Mouse (Mus musculus) heart, adult 18-20 months (tissue): ENCODE data around the gene Adpgk. TPM values are rescaled to one million over a fixed set of nuclear protein-coding genes. Genes with fewer than 3 reads are reported as not detected.
"Not testable (repeated sequence)": the region's sequence is repeated elsewhere in the genome, so short reads cannot be mapped to it uniquely, and the experiment has no call there.

Experiments used
- DNase-seq, 2 experiments: peaks; one replicate each; pipeline ENCODE4 v3.0.0; 2021 to 2022; ENCODE audit warnings: mixed read lengths in 1 of 2
- total RNA-seq, 2 experiments: library from RNA; stranded (reverse); gene quantifications; 2 replicates each; pipeline ENCODE4 v1.2.3; 2021

Adpgk gene
- total RNA-seq, 2 experiments from 2014 or later, result 8.4 to 8.5 TPM

DNA sequence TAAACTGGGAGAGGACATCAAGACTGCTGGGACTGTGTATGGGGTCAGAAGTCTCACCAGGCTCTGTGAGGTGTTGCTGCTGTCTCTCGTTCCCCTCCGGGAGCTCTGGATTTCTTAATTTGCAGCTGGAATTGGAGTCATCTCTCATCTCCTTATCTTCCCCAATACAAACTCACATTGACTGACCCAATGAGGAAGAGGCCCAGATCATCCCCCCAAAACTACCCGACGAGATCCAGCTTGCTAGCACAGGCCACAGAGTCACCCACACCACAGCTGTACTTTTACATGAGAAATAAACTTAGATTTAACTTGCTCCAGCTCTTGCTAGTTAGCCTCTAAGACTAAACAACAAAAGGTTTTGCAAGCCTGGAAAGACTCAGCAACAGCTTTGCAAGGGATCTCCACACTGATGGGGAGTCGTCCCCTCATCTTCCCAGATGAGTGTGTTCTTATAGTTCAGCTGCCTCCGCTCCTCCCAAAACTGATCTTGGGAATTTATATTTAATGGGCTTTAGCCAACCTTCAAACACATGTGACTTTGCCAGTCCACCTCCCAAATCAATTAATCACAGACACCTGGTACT lies 1.7 kb upstream of the Adpgk start:
- DNase-seq, result no peak

- DNase-seq, result no peak
These were observed 532 bp downstream of the Adpgk start for GRCm38 (mm10) chr9:59291688-59292492.

GRCm38 (mm10) chr9:59292493-59292875 lies 1.1 kb downstream of the Adpgk start:
- DNase-seq, result no peak

DNA sequence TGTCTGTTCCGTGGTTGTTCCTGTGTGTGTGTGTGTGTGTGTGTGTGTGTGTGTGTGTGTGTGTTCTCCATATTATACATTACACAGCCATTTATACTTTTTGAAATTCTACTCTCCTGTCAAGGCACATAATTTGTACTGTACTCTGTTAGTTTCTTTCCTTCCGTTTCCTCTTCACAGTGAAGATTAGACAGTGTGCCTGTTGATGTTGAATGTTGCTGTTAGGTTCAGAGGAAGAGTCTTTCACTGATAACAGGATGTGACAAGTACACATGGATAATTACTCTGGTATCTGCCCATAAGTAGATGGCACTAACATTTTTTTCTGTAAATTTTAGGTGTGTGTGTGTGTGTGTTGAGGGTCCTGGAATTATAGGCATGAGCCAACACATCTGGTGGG lies 5.1 kb downstream of the Adpgk start:
- DNase-seq, result no peak

DNA sequence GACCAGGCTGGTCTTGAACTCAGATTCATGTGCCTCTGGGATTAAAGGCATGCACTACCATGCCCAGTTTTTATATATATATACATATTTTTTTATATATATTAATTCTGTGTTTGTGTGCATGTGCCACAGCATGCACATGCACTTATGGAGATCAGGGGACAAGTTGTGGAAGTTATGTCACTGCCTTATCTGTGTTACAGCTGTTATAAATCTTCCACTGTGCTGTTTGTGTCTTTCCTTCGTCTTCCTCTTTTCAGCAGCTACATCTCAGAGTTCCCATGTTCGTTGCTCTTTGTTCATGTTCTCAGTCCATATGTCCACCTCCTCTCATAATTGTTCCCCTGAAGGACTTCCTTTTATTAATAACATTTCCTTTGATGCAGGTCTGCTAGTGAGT lies 16.5 kb downstream of the Adpgk start:
- DNase-seq, result no peak

DNA sequence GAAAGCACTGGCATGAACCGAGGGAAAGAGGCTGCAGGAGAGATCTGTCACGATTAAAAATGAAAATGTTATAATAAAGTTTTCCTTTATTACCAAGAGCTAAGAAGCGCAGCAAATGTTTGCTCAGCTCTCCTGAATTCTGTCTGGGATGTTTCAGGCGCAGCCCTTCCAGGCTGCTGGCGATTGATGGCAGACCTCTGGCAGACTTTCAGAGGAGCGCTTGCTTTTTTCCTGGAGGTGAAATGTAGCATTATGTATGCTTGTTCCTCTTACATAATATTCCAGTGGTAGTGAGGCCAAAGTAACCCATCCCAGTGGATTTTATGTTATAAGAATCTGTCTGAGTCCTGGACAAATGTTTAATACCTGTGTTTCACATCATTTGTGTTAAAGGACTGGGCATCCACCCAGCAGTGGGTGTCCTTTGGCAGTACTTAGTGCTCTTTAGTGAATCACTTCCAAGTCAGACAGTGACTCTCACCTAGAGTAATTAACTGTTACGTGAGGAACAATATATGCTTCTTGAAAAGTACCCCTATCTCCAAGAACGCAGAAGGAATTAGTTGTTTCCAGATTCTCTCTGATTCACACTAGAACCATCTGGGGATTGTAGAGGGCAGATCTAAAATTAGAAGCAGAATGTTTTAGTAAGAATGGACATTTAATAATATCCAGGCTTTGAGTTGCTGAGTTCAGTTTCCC lies 19.4 kb downstream of the Adpgk start:
- no peak for DNase-seq

DNA sequence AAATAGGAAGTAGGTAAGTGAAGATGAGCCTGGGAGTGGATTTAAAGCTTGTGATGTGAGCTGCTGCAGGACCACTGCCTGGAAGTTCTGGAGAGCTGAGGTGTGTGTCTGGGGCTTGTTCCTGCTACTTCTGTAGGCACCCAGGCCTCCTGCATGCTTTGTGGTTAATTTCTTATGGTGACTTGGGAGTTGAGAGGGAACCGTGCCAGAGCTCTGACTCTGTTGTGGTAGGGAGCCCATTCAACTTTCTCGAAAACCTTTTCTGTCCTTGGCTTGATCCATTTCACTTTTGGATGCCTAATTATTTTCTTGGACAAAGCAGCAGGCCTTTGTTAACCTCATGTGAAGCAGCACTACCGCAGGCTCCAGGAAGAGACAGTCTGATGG lies 19.9 kb downstream of the Adpgk start:
- no peak for DNase-seq

DNA sequence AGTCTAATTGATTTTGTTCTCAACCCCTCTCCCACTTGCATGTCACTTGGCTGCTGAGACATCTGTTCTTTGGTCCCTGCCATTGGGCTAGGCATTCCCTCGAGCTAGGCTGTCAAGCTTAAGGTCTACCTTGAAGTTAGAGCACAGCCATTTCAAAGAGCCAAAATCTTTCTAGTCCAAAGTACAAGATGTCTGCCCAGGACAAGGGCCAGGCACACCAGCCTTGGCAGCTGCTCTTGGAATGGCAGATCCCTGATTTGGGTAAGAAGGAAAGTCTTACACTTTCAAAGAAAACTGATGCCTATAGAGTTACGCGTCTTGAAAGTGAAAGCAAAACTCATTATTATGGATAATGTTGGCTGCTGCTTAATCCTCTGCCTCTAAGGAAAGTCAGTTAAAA lies 24.8 kb downstream of the Adpgk start:
- DNase-seq, result no peak

DNA sequence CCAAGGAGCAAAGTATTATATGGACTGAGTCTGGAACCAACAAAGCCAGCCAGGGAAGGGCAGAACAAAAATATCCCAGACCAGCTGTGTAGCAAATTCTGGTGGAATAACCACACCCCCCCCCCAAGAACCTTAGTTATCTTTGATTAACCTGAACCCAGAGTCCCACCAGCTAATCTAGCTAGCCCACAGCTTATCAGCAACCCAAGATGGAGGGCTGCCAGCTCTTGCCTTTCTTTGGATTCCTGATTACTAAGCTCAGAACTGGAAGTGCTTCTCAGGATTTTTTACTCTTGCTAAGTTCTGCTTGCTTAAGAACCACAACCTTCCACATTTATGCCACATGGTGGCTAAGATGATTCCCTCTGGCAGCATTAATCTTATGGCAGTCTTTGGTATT lies 33.0 kb downstream of the Adpgk start:
- DNase-seq, result peak; percentile 29 to 37

GRCm38 (mm10) chr9:59330055-59330454 lies 38.7 kb downstream of the Adpgk start:
- DNase-seq, result no peak

DNA sequence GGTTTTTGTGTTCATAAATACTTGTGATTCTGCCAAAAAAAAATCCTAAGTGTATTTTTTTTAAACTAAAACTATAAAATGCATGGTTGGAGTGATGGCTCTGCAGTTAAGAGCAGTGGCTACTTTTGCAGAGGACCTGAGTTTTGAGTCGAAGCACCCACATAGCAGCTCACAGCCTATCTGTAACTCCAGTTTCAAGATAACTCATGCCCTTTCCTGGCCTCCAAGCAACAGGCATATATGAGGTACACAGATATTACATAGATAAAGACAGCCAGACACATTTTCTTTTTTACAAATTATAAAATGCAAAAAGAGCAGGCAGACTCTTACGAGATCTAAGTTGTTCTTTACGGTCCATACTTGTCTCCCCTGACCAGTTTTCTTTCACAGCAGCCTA lies 45.2 kb downstream of the Adpgk start:
- DNase-seq, result no peak

- no peak for DNase-seq
These were observed 46.5 kb downstream of the Adpgk start for GRCm38 (mm10) chr9:59337889-59338288.

GRCm38 (mm10) chr9:59338411-59338810 lies 47.1 kb downstream of the Adpgk start:
- no peak for DNase-seq

DNA sequence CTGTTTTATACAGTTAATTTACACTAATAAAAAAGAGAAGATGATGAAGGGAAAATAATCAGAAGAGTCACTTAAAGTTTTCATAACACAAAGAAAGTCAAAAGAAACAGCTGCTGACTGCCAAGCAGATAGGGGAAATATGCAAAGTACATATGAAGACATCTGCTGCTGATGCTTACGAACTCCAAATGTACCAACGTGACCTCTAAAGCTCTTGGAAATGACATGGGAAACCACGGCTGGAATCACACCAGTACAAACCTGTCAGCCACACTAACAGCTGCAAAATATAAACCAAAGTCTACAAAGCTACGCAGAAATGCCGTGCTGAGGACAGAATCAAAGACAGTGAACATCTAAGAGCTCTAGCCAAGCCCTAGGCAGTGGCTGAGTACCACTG lies 47.7 kb downstream of the Adpgk start:
- no peak for DNase-seq

- peak; percentile 10 to 33 for DNase-seq
These were observed 48.6 kb downstream of the Adpgk start for GRCm38 (mm10) chr9:59340002-59340401.

DNA sequence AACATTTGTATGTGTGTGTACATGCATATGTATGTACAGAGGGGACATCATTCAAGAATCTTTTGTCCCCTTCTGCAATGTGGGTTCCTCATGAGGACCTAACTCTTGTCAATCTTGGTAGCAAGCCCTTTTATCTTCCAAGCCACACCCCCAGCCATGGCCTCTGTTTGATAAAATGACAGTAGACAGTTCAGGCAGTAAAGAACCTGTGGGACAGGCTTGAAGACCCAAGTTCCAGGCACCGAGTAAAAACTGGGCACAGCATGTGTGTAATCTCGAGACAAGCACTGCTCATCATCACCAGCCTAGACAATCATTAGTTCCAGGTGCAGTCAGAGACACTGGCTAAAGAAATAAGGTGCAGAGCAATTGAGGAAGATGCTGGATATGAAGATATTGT lies 54.8 kb downstream of the Adpgk start:
- DNase-seq, result no peak

- DNase-seq, result no peak
These were observed 61.4 kb downstream of the Adpgk start for GRCm38 (mm10) chr9:59352586-59353252.

- DNase-seq, result peak; percentile 96
These were observed 61.9 kb downstream of the Adpgk start, which contains the start of gene Bbs4 for GRCm38 (mm10) chr9:59353253-59353639. TSS of gene Bbs4 (minus strand) at chr9:59353508.

DNA sequence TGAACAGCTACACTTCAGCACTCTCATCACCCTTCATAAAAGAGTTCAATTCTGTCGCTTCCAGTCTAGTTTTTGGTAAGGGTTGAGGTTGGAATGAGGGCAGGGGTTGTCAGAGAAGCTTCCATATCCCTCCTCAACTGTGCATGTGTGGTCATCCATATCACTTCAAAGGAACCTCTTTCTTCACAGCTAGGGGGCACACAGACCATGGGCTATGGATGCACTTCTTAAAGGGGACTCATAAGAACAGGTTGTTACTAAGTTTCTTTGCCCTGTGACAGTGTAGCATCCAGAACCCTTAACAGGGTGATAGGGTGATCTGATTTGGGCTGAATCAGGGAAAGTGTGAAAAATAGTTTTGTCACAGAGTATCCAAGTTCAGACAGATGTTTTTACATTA lies 66.7 kb downstream of the Adpgk start:
- DNase-seq, result not testable (repeated sequence)

GRCm38 (mm10) chr9:59360487-59360886 lies 69.1 kb downstream of the Adpgk start:
- DNase-seq, result not testable (repeated sequence)

- DNase-seq, result no peak
These were observed 77.9 kb downstream of the Adpgk start for GRCm38 (mm10) chr9:59369220-59369619.

DNA sequence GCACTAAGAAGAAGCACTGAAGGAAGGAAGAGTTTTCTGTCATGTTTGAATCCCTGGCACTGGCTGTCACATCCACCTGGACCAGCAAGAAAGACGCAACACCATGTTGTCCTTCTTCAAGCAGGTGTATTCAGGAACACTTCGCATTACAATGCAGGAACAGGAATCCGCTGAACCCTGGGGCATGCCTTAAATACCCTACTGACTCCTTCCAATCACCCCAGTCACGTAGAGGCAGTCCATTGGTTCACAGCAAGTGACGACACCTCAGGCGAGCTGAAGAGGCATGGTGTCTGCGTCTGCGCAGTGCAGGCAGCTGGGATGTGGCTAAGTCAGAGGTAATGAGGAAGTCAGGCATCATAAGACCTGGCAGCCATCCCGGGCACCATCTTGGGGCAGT lies 78.3 kb downstream of the Adpgk start:
- DNase-seq, result no peak
